Mouse (Mus musculus) lung, postnatal 36 days (tissue): ENCODE measurements around the gene 4933428M09Rik.
A peak's percentile ranks its signal among the peaks of the same experiment; 100 is the strongest.
"Not testable (repeated sequence)": the region's sequence is repeated elsewhere in the genome, so short reads cannot be mapped to it uniquely, and the experiment has no call there.

Experiments
- DNase-seq: peaks from one replicate; pipeline ENCODE4 v3.0.0; 2022; ENCODE audit warnings: mixed read lengths

Gene 4933428M09Rik

DNA sequence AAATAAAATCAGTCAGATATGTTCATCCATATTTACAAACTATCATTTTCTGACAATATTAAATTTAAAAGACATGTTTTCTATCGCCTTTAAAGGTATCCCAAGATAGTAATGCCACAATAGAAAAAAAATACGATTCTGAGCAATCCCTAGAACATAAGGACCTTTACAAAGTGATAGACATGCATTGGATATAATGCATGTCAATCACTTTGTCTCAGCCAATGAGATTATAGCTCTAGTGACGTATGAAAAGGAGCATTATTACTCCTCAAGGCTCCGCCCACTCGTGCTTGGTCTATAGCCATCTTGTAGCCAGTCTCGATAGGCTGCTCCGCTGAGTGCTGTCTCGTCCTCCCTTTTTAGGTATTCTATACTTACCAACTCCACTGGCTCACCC, at the start of gene 4933428M09Rik:
Gene 4933428M09Rik, plus strand, starts transcription at position 301 of the 400 bp plus-strand sequence.
- DNase-seq, result no peak

DNA sequence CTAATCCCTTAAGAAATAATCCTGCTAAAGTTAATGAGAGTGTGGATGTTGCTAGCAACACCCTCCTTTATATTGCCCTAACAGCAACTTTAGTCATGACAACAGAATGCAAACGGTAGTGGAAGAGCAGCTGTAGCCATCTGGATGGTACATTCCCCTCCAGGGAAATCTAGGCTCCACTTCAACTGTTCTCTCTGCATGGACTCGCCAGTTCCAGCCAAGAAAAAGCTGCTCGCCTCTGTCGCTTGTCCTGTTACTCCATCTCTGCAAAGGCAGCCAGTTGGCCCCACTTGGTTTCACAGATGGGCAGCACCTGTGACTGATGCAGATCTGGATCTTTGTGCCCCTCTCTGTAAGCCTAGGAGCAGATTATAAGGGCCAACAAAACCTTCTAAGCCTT, 45.0 kb upstream of the 4933428M09Rik start:
- peak; percentile 20 for DNase-seq

DNA sequence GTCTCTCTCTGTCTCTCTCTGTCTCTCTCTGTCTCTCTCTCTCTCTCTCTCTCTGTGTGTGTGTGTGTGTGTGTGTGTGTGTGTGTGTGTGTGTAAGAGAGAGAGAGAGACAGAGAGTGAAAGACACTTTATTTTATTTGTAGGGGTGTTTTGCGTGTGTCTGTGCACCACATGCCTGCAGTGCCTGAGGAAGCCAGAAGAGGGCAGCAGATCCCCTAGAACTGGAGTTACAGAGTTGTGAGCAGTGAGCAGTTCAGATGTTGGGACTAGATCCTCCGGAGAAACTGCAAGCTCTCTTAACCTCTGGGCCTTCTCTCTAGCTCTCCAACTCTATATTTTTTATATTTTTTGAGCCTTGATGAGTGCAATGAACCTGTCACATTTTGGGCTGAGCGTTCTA, 12.5 kb downstream of the 4933428M09Rik start:
- not testable (repeated sequence) for DNase-seq

DNA sequence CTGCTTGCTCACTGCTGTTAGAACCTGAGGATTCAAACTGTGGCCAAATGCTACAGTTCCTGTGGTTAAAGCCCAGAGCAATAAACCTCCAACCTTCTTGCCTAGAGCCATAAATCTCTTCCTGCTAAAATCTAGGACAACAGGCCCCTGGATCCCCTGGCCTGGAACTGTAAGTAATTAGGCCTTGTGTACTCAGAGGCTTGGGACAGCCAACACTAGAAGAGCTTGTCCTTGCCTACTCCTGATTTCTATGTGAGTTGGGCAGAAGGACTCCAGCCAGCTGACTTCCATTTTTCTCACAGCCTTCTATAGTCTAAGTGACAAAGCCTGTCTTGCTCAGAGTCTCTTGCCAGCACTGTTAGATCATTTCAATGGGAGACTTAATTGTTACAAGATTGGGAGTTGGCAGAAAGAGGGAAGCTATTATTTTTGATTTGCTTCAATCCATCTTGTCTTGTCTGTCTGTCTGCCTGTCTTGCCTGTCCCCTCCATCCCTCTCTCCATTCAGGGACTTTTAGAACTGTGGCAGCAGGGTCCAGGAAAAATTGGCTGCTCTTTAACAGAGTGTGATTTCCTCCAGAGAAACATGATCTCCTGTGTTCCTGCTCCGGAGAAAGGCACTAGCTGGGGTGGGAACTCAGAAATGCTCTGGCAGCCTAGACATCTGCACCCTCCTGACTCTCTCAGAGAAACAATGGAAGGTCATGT, 15.7 kb downstream of the 4933428M09Rik start:
- no peak for DNase-seq

DNA sequence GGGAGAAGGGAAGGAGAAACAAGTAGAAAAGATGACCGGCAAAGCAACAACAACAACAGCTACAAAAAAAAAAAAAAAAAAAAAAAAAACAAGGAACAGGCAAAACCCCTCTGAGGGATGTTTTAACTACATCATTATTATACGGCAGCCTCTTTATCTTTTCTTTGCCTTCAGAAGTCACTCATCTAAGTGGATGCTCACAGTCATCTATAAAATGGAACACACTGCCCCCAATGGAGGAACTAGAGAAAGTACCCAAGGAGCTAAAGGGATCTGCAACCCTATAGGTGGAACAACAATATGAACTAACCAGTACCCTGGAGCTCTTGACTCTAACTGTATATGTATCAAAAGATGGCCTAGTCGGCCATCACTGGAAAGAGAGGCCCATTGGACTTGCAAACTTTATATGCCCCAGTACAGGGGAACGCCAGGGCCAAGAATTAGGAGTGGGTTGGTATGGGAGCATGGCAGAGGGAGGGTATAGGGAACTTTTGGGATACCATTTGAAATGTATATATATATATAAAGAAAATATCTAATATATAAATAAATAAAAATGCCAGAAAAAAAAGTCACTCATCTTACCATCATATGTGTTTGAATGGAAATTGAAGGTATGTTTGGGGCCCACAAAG, 30.3 kb downstream of the 4933428M09Rik start:
- DNase-seq, result not testable (repeated sequence)

DNA sequence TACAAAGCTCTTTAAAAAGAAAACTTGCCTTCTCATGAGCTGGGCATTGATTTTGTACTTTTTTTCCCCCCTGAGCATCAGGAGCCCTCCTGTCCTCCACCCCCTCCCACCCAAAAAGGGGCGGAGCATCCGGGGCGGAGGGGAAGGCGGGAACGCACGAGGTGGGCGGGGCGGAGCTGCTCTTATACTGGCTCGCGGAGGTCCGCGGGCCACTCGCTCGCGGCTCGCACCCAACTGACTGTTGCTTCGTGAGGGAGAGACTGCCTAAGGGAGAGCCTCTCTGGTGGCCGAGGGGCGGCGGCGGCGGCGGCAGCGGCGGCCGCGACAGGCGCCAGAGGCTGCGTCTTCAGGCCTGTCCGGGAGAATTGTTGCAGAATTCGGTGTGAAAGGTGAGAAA, 30.8 kb downstream of the 4933428M09Rik start, which contains the start of gene Mum1l1:
Gene Mum1l1, plus strand, starts transcription at position 214 of the 397 bp plus-strand sequence.
- peak; percentile 73 for DNase-seq

DNA sequence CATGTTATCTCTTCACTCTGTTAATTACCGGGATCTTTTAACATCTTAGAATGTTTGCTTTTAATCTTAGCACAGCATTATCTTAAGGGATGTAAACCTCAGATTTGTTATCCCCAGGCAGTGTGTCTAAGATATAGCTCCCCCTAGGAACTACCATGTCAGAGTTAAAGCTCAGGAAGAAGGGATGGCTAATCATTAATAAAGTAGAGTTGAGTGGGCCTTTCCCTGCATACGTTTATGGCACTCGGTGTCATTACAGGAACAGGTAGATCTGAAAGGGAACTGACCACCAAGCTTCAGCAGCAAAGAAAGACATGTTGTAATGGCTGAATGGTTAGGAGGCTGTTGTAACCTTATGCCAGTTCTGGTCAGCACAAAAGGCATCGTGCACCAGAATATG, 35.7 kb downstream of the 4933428M09Rik start:
- DNase-seq, result no peak

DNA sequence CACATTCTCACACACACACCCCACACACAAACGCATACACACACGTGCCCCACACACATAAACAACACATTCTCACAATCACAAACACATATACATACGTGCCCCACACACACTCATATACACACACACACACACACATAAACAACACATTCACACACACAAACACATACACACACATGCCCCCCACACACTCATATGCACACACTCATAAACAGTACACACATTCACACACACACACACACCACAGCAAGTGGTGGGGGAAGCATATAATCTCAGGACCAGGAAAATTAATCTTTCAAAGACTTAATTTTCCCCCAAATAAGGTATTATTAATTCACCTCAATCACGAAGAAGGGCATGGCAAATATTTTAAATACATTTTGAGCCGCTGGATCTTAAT, 37.4 kb downstream of the 4933428M09Rik start:
- DNase-seq, result no peak

DNA sequence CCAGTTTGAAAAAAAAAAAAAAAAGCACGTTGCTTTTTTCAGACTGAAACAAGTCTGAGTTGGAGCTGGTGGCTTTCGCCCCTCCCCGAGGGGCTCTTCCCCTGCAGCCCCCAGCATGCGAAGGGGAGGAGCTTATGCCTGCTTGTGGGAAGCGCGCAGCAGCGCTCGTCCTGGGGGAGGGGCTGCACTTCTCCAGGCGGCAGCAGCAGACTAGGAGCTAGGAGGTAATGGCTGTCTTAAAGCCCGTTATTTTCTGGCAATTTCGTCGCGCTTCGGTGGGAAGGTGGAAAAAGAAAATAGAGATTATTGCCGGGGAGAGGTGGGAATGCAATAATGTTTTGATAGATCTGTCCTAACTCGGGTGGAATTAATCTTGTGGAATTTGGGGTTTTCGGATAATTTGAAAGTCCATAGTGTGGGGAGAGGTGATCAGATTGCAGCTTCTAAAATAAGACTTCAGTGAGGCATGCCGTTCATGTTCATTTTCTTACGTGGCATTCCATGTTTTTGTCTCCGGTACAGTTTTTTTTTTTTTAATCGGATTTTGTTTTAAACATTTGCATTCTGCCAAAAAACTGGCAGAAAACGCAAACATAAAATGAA, 38.1 kb downstream of the 4933428M09Rik start:
- peak; percentile 22 for DNase-seq

DNA sequence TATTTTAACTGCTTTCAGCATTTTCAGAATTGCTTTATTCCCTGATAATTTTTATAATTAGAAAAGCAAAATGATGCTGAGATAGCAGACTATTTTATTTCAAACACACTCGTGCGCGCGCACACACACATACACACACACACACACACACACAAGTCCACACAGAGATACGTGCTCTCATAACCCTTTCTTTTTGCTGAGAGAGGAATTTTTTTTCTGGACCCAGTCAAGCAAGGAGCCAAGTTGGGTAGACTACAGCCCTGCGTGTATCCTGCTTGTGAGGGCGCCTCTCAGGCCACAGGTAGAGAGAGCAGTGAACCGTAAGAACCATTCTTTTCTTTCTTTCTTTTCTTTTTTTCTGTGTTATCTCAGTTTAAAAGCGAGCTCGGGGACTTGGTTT, 38.7 kb downstream of the 4933428M09Rik start:
- no peak for DNase-seq

DNA sequence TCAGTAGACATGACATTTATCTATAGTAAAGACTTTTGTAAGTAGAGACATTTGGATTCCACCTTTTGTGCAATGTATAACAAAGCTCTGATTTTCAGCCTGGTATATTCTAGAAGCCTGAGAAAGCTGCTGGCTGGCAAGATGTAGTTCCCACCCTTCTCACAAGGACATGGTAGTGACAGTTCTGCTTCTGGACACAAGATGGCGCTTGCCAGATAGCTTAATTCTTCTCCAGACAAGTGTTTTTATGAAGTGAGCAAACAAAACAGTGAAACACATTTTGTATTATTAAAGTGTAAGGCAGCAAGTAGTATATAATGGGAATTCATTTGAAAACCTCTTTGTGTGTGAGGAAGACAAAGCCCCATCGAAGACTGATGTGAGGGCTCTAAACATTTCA, 40.0 kb downstream of the 4933428M09Rik start:
- peak; percentile 69 for DNase-seq

DNA sequence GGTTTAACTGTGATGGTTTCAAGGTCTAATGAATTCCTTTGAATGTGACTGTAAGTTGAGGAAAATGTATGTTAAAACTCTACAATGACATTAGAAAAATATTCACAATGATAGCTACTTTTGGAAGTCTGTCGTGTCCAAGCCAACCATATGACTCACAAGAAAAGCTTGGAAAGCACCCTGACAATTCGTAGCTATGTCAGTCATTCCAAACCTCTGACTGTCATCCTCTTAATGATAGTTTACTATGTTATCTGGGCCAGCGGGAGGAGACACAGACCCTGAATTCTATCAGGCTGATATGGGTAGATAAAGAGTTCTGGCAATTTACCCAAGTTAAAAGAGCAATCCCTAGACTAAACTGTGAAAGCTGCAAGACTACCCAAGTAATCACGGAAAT, 41.8 kb downstream of the 4933428M09Rik start:
- no peak for DNase-seq

DNA sequence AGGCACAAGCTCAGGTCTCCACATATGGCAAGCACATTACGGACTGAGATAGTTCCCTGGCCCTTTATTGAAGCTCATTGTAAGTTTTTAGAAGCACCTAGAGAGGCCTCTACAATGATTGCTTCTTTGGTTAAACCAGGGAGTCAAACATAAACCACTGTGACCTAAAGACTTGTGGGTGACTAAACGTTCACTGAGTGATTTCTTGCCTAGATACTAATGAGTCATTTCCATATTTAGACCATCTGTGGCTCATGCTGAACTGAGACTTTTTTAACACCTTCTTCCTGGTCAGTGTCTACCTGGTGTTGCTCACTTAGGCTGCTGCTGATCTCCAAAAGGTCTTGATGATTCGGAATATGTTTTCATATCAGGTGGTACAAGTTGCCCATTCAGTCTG, 42.9 kb downstream of the 4933428M09Rik start:
- DNase-seq, result no peak
